ENCODE assay signal across 26 mouse cellular contexts in the genomic region with DNA sequence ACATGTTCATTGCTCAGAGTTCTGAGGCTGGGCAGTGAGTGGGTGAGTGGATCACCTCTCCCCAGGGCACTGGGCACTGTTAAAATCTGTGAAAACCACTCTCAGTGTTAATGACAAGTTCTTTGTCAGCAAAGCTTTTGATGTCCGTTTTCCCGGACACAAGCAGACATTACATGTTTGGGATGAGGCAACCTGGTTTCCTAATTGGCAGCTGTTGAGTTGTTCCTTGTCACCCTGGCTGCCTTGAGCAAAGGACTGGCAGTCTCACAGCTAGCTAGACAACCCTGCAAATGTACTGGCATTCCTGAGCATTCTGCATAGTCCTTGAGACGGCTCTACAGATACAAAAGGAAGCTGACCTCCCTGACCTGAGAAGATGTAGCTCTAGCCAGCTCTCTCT. TPM values are rescaled to one million over a fixed set of nuclear protein-coding genes. Genes with fewer than 3 reads are reported as not detected.
DNase-seq lines count a peak whose midpoint lies in the region; ATAC-seq and TF ChIP-seq lines count a peak whose summit lies in the region.
"Had no signal": no experiment of that assay in that cellular context is flagged by ENCODE, and none has a peak within 500 bp of the region (broad histone marks: within the 10 kb centered on the region; RNA-seq: fewer than 3 reads in every experiment).

No protein-coding gene starts in this region.

- H3K36me3 ChIP-seq in liver, adult 2 months (ENCODE audit: control insufficient read depth, insufficient read depth, low read length): peaks cover 2% of the 10 kb centered on the region; the same call in 1 of the 2 replicates
- no peaks in the 10 kb centered on the region for H3K36me3 ChIP-seq in liver, postnatal 0 days (replicated peaks; ENCODE audit: insufficient read depth, low read length)
- H3K36me3 ChIP-seq: embryonic facial prominence, embryonic 13.5 days; embryonic facial prominence, embryonic 15.5 days; forebrain, embryonic 15.5 days had no signal

- H3K4me2 ChIP-seq in liver, postnatal 0 days (ENCODE audit: low read depth, low read length): no peak overlapping the region
- H3K4me2 ChIP-seq: embryonic facial prominence, embryonic 13.5 days; embryonic facial prominence, embryonic 15.5 days; forebrain, embryonic 13.5 days; forebrain, embryonic 15.5 days had no signal

- DNase-seq in liver, adult 2 months (ENCODE audit: extremely low read depth, low read depth, low spot score): peak; percentile 82
- DNase-seq in liver, postnatal 0 days: no peak
- peak; percentile 54 for DNase-seq in fat pad, adult 2 months (ENCODE audit: extremely low read depth, low read depth, low spot score)
- peak; percentile 50 for DNase-seq in gonadal fat pad, adult 2 months (ENCODE audit: low read depth)
- no peak for DNase-seq in heart, adult 11 months
- DNase-seq: adrenal gland, adult 8-10 months; cerebellum, adult 11 months; cerebellum, adult 8-10 months; cerebellum, adult 9-11 months; cerebellum, postnatal 14 days; cerebellum, postnatal 36 days; forebrain, postnatal 0 days had no signal

- peaks cover 14% of the 10 kb centered on the region; the same call in 1 of the 2 replicates for H3K4me1 ChIP-seq in liver, adult 2 months (ENCODE audit: control insufficient read depth, insufficient read depth, low read length)
- H3K4me1 ChIP-seq in liver, postnatal 0 days (ENCODE audit: insufficient read depth): no peaks in the 10 kb centered on the region
- H3K4me1 ChIP-seq: embryonic facial prominence, embryonic 13.5 days; embryonic facial prominence, embryonic 15.5 days; forebrain, embryonic 13.5 days; forebrain, embryonic 15.5 days had no signal

- no peaks in the 10 kb centered on the region for H3K79me2 ChIP-seq in liver, adult 2 months (ENCODE audit: control insufficient read depth, insufficient read depth, low read length)

- H3K4me3 ChIP-seq in liver, adult 2 months (ENCODE audit: insufficient read depth, low read depth, low read length): no peak overlapping the region
- H3K4me3 ChIP-seq in liver, postnatal 0 days (ENCODE audit: low read depth, low read length): no peak overlapping the region
- H3K4me3 ChIP-seq: embryonic facial prominence, embryonic 13.5 days; embryonic facial prominence, embryonic 15.5 days; erythroblast, embryonic 14.5 days; forebrain, embryonic 13.5 days; forebrain, embryonic 15.5 days had no signal

- 32% methylated on average over 3 of the region's 3 CpGs for WGBS in liver, adult 2 months
- WGBS in liver, postnatal 0 days (ENCODE audit: insufficient replicate concordance): 67% methylated on average over 3 of the region's 3 CpGs

- ATAC-seq in liver, postnatal 0 days: no peak; the same call in 1 of the 2 replicates
- ATAC-seq: forebrain, embryonic 13.5 days; forebrain, embryonic 15.5 days; forebrain, postnatal 0 days had no signal

- no peak for TF ChIP-seq EP300 in liver, postnatal 0 days (IDR thresholded peaks at IDR 0.05; ENCODE audit: low read depth)

- no peak for TF ChIP-seq POLR2A in liver, adult 2 months (IDR thresholded peaks at IDR 0.05; ENCODE audit: extremely low read depth, insufficient read depth, low read length)

- H3K9me3 ChIP-seq in liver, postnatal 0 days (ENCODE audit: low read length): no peaks in the 10 kb centered on the region
- H3K9me3 ChIP-seq: embryonic facial prominence, embryonic 13.5 days; embryonic facial prominence, embryonic 15.5 days; forebrain, embryonic 13.5 days; forebrain, embryonic 15.5 days had no signal

- no peaks in the 10 kb centered on the region for H3K27me3 ChIP-seq in liver, adult 2 months (ENCODE audit: control insufficient read depth, insufficient read depth, low read length)
- H3K27me3 ChIP-seq in liver, postnatal 0 days (ENCODE audit: insufficient read depth, low read length): no peaks in the 10 kb centered on the region
- H3K27me3 ChIP-seq: embryonic facial prominence, embryonic 13.5 days; embryonic facial prominence, embryonic 15.5 days; forebrain, embryonic 13.5 days; forebrain, embryonic 15.5 days had no signal

- no peak for TF ChIP-seq CTCF in liver, adult 2 months (IDR thresholded peaks at IDR 0.05; ENCODE audit: low read depth, low read length)
- TF ChIP-seq CTCF in liver, postnatal 0 days (IDR thresholded peaks at IDR 0.05; ENCODE audit: low read depth): no peak

- H3K27ac ChIP-seq in liver, adult 2 months (replicated peaks; ENCODE audit: insufficient read depth, low read depth, low read length): peak overlapping the region; percentile 24
- H3K27ac ChIP-seq in liver, postnatal 0 days (ENCODE audit: low read depth): no peak overlapping the region
- H3K27ac ChIP-seq: embryonic facial prominence, embryonic 13.5 days; embryonic facial prominence, embryonic 15.5 days; forebrain, embryonic 13.5 days; forebrain, embryonic 15.5 days had no signal

- H3K9ac ChIP-seq in liver, adult 2 months (ENCODE audit: low read depth, low read length): no peak overlapping the region
- no peak overlapping the region for H3K9ac ChIP-seq in liver, postnatal 0 days (replicated peaks)
- H3K9ac ChIP-seq: embryonic facial prominence, embryonic 13.5 days; embryonic facial prominence, embryonic 15.5 days; forebrain, embryonic 13.5 days; forebrain, embryonic 15.5 days; forebrain, postnatal 0 days had no signal

RNA-seq across cellular contexts. Expression of gene Serpina11, which starts 12.7 kb away (rescaled TPM):
- 47.7 and 49.9 TPM in 2 replicates for total RNA-seq in liver, adult 2 months (2014; rRNA removed)
- 107 and 114 TPM in 2 replicates for polyA plus RNA-seq in liver, adult 2 months (2012; rRNA removed)
- polyA plus RNA-seq in liver, postnatal 0 days (2015; fragmentation: Nextera tagmentation; extraction: Ambion mirVana): 224 and 244 TPM in 2 replicates
- polyA plus RNA-seq in gonadal fat pad, adult 2 months (2012; rRNA removed): not detected in 2 replicates
- total RNA-seq: adrenal gland, adult 18-20 months; adrenal gland, adult 8-10 months; adrenal gland, postnatal 25 days; common myeloid progenitor, adult 5-6 weeks; ES-E14; forebrain, postnatal 0 days had no signal
- polyA plus RNA-seq: brain, embryonic 14.5 days; C2C12; embryonic facial prominence, embryonic 11.5 days; embryonic facial prominence, embryonic 13.5 days; embryonic facial prominence, embryonic 15.5 days; erythroblast, embryonic 14.5 days; forebrain, embryonic 11.5 days; forebrain, embryonic 13.5 days; forebrain, embryonic 15.5 days; forebrain, postnatal 0 days had no signal

RNA-seq across cellular contexts. Expression of gene Serpina1e, which starts 18.3 kb away (rescaled TPM):
- total RNA-seq in liver, adult 2 months (2014; rRNA removed): 1,162 and 7,105 TPM in 2 replicates
- 268 and 557 TPM in 2 replicates for polyA plus RNA-seq in liver, adult 2 months (2012; rRNA removed)
- 4,259 and 4,481 TPM in 2 replicates for polyA plus RNA-seq in liver, postnatal 0 days (2015; fragmentation: Nextera tagmentation; extraction: Ambion mirVana)
- polyA plus RNA-seq in gonadal fat pad, adult 2 months (2012; rRNA removed): 0.36 and 0.85 TPM in 2 replicates
- total RNA-seq: common myeloid progenitor, adult 5-6 weeks; ES-E14; forebrain, postnatal 0 days; MEL had no signal
- polyA plus RNA-seq: C2C12; embryonic facial prominence, embryonic 11.5 days; embryonic facial prominence, embryonic 13.5 days; erythroblast, embryonic 14.5 days; forebrain, embryonic 11.5 days; forebrain, embryonic 13.5 days; forebrain, embryonic 15.5 days; forebrain, postnatal 0 days had no signal

RNA-seq across cellular contexts. Expression of gene Serpina9, which starts 36.5 kb away (rescaled TPM):
- 0.18 and 0.34 TPM in 2 replicates for total RNA-seq in liver, adult 2 months (2014; rRNA removed)
- 0.11 and 1.3 TPM in 2 replicates for polyA plus RNA-seq in liver, adult 2 months (2012; rRNA removed)
- polyA plus RNA-seq in liver, postnatal 0 days (2015; fragmentation: Nextera tagmentation; extraction: Ambion mirVana): 0.05 and 0.06 TPM in 2 replicates
- not detected in 2 replicates for polyA plus RNA-seq in gonadal fat pad, adult 2 months (2012; rRNA removed)
- total RNA-seq: adrenal gland, adult 18-20 months; adrenal gland, adult 8-10 months; adrenal gland, postnatal 25 days; common myeloid progenitor, adult 5-6 weeks; MEL had no signal
- polyA plus RNA-seq: embryonic facial prominence, embryonic 11.5 days; erythroblast, embryonic 14.5 days; forebrain, embryonic 11.5 days; forebrain, embryonic 13.5 days; forebrain, embryonic 15.5 days had no signal

Comparison
In these comparisons a context has a peak if more than half of its experiments do, and no peak if none do; other contexts are left out.
1. DNase-seq: peak in liver, adult 2 months (single experiment), fat pad, adult 2 months (single experiment) and gonadal fat pad, adult 2 months (single experiment); none in liver, postnatal 0 days (single experiment) and heart, adult 11 months (single experiment).
2. RNA of gene Serpina11, which starts 12.7 kb away (polyA plus RNA-seq): 224 to 244 TPM in liver, postnatal 0 days and 107 to 114 TPM in liver, adult 2 months; not detected in gonadal fat pad, adult 2 months; every median in the first group is over 100 times any median in the second.
3. RNA of gene Serpina1e, which starts 18.3 kb away (polyA plus RNA-seq): 4,259 to 4,481 TPM in liver, postnatal 0 days and 268 to 557 TPM in liver, adult 2 months; 0.36 to 0.85 TPM in gonadal fat pad, adult 2 months; every median in the first group is over 100 times any median in the second.